9 mouse cellular contexts compared by ENCODE assay signal in genomic region chr2:33639301-33640170, GRCm38 (mm10). TPM values are rescaled to one million over a fixed set of nuclear protein-coding genes. Genes with fewer than 3 reads are reported as not detected.
DNase-seq lines count a peak whose midpoint lies in the region; ATAC-seq lines count a peak whose summit lies in the region.
"Had no signal": no experiment of that assay in that cellular context is flagged by ENCODE, and none has a peak within 500 bp of the region (broad histone marks: within the 10 kb centered on the region; RNA-seq: fewer than 3 reads in every experiment).

No protein-coding gene starts in this region.

- 0 out of 2 replicates have a peak overlapping the region, but pooled peaks have one; percentile 32 for H3K9ac ChIP-seq in embryonic facial prominence, embryonic 12.5 days
- peak overlapping the region; percentile 51 for H3K9ac ChIP-seq in hindbrain, embryonic 16.5 days (ENCODE audit: low read depth, low read length)

- no peaks in the 10 kb centered on the region for H3K9me3 ChIP-seq in embryonic facial prominence, embryonic 12.5 days
- no peaks in the 10 kb centered on the region for H3K9me3 ChIP-seq in hindbrain, embryonic 16.5 days (ENCODE audit: control insufficient read depth, low read length)

- H3K4me2 ChIP-seq in embryonic facial prominence, embryonic 12.5 days (replicated peaks): peak overlapping the region; percentile 76
- peak overlapping the region; percentile 41 for H3K4me2 ChIP-seq in hindbrain, embryonic 16.5 days (ENCODE audit: low read length)

- WGBS in embryonic facial prominence, embryonic 12.5 days: under 1% methylated on average over 70 of the region's 71 CpGs
- WGBS in hindbrain, embryonic 16.5 days: under 1% methylated on average over 61 of the region's 71 CpGs

- no peak for ATAC-seq in embryonic facial prominence, embryonic 12.5 days (ENCODE audit: insufficient number of reproducible peaks, insufficient read depth, low FRiP score, low TSS enrichment)
- ATAC-seq in hindbrain, embryonic 16.5 days: no peak

- no peaks in the 10 kb centered on the region for H3K36me3 ChIP-seq in embryonic facial prominence, embryonic 12.5 days
- H3K36me3 ChIP-seq in hindbrain, embryonic 16.5 days (ENCODE audit: control insufficient read depth, insufficient read depth, low read length): no peaks in the 10 kb centered on the region

- no peak overlapping the region for H3K27ac ChIP-seq in embryonic facial prominence, embryonic 12.5 days
- H3K27ac ChIP-seq in hindbrain, embryonic 16.5 days (ENCODE audit: low read depth, low read length): peak overlapping the region; percentile 68

- H3K4me3 ChIP-seq in embryonic facial prominence, embryonic 12.5 days: peak overlapping the region; percentile 39
- peak overlapping the region; percentile 46 for H3K4me3 ChIP-seq in hindbrain, embryonic 16.5 days (ENCODE audit: low read length)
- H3K4me3 ChIP-seq: erythroblast, embryonic 14.5 days had no signal

- DNase-seq in adrenal gland, postnatal 36 days: peak; percentile 25 to 36
- no peak for DNase-seq in adrenal gland, postnatal 10 days
- peak; percentile 24 for DNase-seq in lung, postnatal 14 days
- DNase-seq in thymus, adult 18-20 months: peak; percentile 40 to 44
- no peak for DNase-seq in cerebellum, postnatal 25 days
- DNase-seq in right cerebral cortex, postnatal 14 days: no peak

- H3K27me3 ChIP-seq in embryonic facial prominence, embryonic 12.5 days: peaks cover 91% of the 10 kb centered on the region
- H3K27me3 ChIP-seq in hindbrain, embryonic 16.5 days (replicated peaks; ENCODE audit: control insufficient read depth, insufficient read depth, low read length): peaks cover 59% of the 10 kb centered on the region

- peaks cover 12% of the 10 kb centered on the region for H3K4me1 ChIP-seq in embryonic facial prominence, embryonic 12.5 days
- H3K4me1 ChIP-seq in hindbrain, embryonic 16.5 days (ENCODE audit: control insufficient read depth, insufficient read depth, low read depth, low read length): peaks cover 10% of the 10 kb centered on the region

RNA-seq across cellular contexts. Expression of gene Lmx1b, which starts 0.8 kb away (rescaled TPM):
- under 1 TPM in 1 of 2 experiments, not detected in 1; 0.07 TPM for total RNA-seq in adrenal gland, postnatal 36 days (2021)
- under 1 TPM in 1 of 2 experiments, not detected in 1; 0.09 TPM for total RNA-seq in adrenal gland, postnatal 10 days (2021)
- 0.74 and 1.0 TPM in 2 replicates for polyA plus RNA-seq in embryonic facial prominence, embryonic 12.5 days (2016; fragmentation: Nextera tagmentation; extraction: Ambion mirVana)
- polyA plus RNA-seq in hindbrain, embryonic 16.5 days (2015; fragmentation: Nextera tagmentation; extraction: Ambion mirVana): 3.3 and 3.5 TPM in 2 replicates
- polyA plus RNA-seq: erythroblast, embryonic 14.5 days had no signal

Comparison
In these comparisons a context has a peak if more than half of its experiments do, and no peak if none do; other contexts are left out.
1. DNase-seq: peak in adrenal gland, postnatal 36 days (2 of 2), lung, postnatal 14 days (single experiment) and thymus, adult 18-20 months (2 of 2); none in adrenal gland, postnatal 10 days (single experiment), cerebellum, postnatal 25 days (0 of 2) and right cerebral cortex, postnatal 14 days (single experiment).